Mouse (Mus musculus): ENCODE results near the gene Mtus2. TPM values are rescaled to one million over a fixed set of nuclear protein-coding genes. Genes with fewer than 3 reads are reported as not detected.
"Not testable (repeated sequence)": the region's sequence is repeated elsewhere in the genome, so short reads cannot be mapped to it uniquely, and the experiment has no call there.

Mtus2 gene
- polyA plus RNA-seq, 1 experiment from 2014 or later, result 18.1 TPM

- no peak overlapping the region for H3K27ac ChIP-seq (ENCODE audit: low read length)
Measured at GRCm38 (mm10) chr5:148153403-148153713, 196.2 kb downstream of the Mtus2 start.

DNA sequence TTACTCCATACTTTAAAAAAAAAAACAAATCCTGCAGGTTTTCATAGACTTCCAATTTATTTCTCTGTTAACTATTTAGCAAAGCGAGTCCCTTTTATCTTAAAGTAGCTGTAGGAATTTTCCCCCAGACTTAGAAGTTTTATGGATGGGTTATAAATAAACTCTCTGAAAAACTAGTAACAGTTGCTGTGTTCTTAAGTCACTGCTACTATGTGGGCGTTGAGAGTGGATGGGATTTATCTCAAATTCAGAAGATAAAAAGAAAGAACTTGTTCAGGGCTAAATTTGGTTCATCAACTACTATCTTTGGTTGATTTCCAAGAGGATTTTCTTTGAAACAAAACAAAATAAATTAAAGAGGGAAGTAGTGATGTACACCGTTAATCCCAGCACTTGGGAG, 197.6 kb downstream of the Mtus2 start:
- H3K27ac ChIP-seq (ENCODE audit: low read length), result no peak overlapping the region
- H3K4me1 ChIP-seq (ENCODE audit: control insufficient read depth, insufficient read depth, low read length), result no peaks in the 10 kb centered on the region
- no peaks in the 10 kb centered on the region for H3K27me3 ChIP-seq (ENCODE audit: control insufficient read depth, insufficient read depth, low read length)
- no peak overlapping the region for H3K4me2 ChIP-seq (replicated peaks; ENCODE audit: low read depth, low read length)
- no peak overlapping the region for H3K4me3 ChIP-seq (ENCODE audit: low read depth, low read length)
- no peaks in the 10 kb centered on the region for H3K36me3 ChIP-seq (ENCODE audit: control insufficient read depth, insufficient read depth, low read length)
- ATAC-seq (ENCODE audit: insufficient number of reproducible peaks, insufficient read depth, low FRiP score, low read depth), result no peak
- H3K9ac ChIP-seq (replicated peaks; ENCODE audit: low read depth, low read length), result no peak overlapping the region
- H3K9me3 ChIP-seq (ENCODE audit: control insufficient read depth, low read depth, low read length), result no peaks in the 10 kb centered on the region
- WGBS, result 90% methylated on average over 3 of the region's 3 CpGs

More at GRCm38 (mm10) chr5:148153403-148153713, 196.2 kb downstream of the Mtus2 start:
- H3K4me1 ChIP-seq (ENCODE audit: control insufficient read depth, insufficient read depth, low read length), result no peaks in the 10 kb centered on the region
- ATAC-seq (ENCODE audit: insufficient number of reproducible peaks, insufficient read depth, low FRiP score, low read depth), result no peak
- H3K9ac ChIP-seq (replicated peaks; ENCODE audit: low read depth, low read length), result no peak overlapping the region
- no peaks in the 10 kb centered on the region for H3K36me3 ChIP-seq (ENCODE audit: control insufficient read depth, insufficient read depth, low read length)
- no peak overlapping the region for H3K4me2 ChIP-seq (replicated peaks; ENCODE audit: low read depth, low read length)
- H3K4me3 ChIP-seq (ENCODE audit: low read depth, low read length), result no peak overlapping the region
- peaks cover 5% of the 10 kb centered on the region; the same call in 1 of the 2 replicates for H3K9me3 ChIP-seq (ENCODE audit: control insufficient read depth, low read depth, low read length)
- 56% methylated on average over 9 of the region's 9 CpGs for WGBS
- H3K27me3 ChIP-seq (ENCODE audit: control insufficient read depth, insufficient read depth, low read length), result no peaks in the 10 kb centered on the region

- H3K27me3 ChIP-seq (ENCODE audit: control insufficient read depth, insufficient read depth, low read length), result no peaks in the 10 kb centered on the region
- H3K9me3 ChIP-seq (ENCODE audit: control insufficient read depth, low read depth, low read length), result no peaks in the 10 kb centered on the region
- H3K27ac ChIP-seq (ENCODE audit: low read length), result no peak overlapping the region
- H3K4me1 ChIP-seq (ENCODE audit: control insufficient read depth, insufficient read depth, low read length), result no peaks in the 10 kb centered on the region
- no peak overlapping the region for H3K4me2 ChIP-seq (replicated peaks; ENCODE audit: low read depth, low read length)
- WGBS, result 60% methylated on average over 8 of the region's 8 CpGs
- ATAC-seq (ENCODE audit: insufficient number of reproducible peaks, insufficient read depth, low FRiP score, low read depth), result no peak
- H3K36me3 ChIP-seq (ENCODE audit: control insufficient read depth, insufficient read depth, low read length), result no peaks in the 10 kb centered on the region
- no peak overlapping the region for H3K9ac ChIP-seq (replicated peaks; ENCODE audit: low read depth, low read length)
- no peak overlapping the region for H3K4me3 ChIP-seq (ENCODE audit: low read depth, low read length)
Measured at GRCm38 (mm10) chr5:148159328-148159727, 202.2 kb downstream of the Mtus2 start.

GRCm38 (mm10) chr5:148160529-148161154, 203.5 kb downstream of the Mtus2 start:
- whole genome bisulfite sequencing, result 92% methylated on average over 17 of the region's 17 CpGs
- no peak overlapping the region for H3K4me2 ChIP-seq (replicated peaks; ENCODE audit: low read depth, low read length)
- H3K36me3 ChIP-seq (ENCODE audit: control insufficient read depth, insufficient read depth, low read length), result no peaks in the 10 kb centered on the region
- no peaks in the 10 kb centered on the region for H3K27me3 ChIP-seq (ENCODE audit: control insufficient read depth, insufficient read depth, low read length)
- H3K9me3 ChIP-seq (ENCODE audit: control insufficient read depth, low read depth, low read length), result no peaks in the 10 kb centered on the region
- no peak overlapping the region for H3K9ac ChIP-seq (replicated peaks; ENCODE audit: low read depth, low read length)
- H3K4me1 ChIP-seq (ENCODE audit: control insufficient read depth, insufficient read depth, low read length), result no peaks in the 10 kb centered on the region
- H3K4me3 ChIP-seq (ENCODE audit: low read depth, low read length), result no peak overlapping the region
- H3K27ac ChIP-seq (ENCODE audit: low read length), result no peak overlapping the region
- ATAC-seq (ENCODE audit: insufficient number of reproducible peaks, insufficient read depth, low FRiP score, low read depth), result no peak

- Histone ChIP-seq H3K4me2 (replicated peaks; ENCODE audit: low read depth, low read length) (no peak overlapping the region), H3K4me3 (ENCODE audit: low read depth, low read length) (no peak overlapping the region), H3K27ac (ENCODE audit: low read length) (no peak overlapping the region), H3K36me3 (ENCODE audit: control insufficient read depth, insufficient read depth, low read length) (no peaks in the 10 kb centered on the region), H3K4me1 (ENCODE audit: control insufficient read depth, insufficient read depth, low read length) (no peaks in the 10 kb centered on the region), H3K9ac (replicated peaks; ENCODE audit: low read depth, low read length) (no peak overlapping the region), H3K9me3 (ENCODE audit: control insufficient read depth, low read depth, low read length) (no peaks in the 10 kb centered on the region), H3K27me3 (ENCODE audit: control insufficient read depth, insufficient read depth, low read length) (no peaks in the 10 kb centered on the region)
- ATAC-seq (ENCODE audit: insufficient number of reproducible peaks, insufficient read depth, low FRiP score, low read depth), result no peak
- WGBS, result 89% methylated on average over 1 of the region's 1 CpGs
Measured at GRCm38 (mm10) chr5:148165111-148165510, 208.0 kb downstream of the Mtus2 start.

DNA sequence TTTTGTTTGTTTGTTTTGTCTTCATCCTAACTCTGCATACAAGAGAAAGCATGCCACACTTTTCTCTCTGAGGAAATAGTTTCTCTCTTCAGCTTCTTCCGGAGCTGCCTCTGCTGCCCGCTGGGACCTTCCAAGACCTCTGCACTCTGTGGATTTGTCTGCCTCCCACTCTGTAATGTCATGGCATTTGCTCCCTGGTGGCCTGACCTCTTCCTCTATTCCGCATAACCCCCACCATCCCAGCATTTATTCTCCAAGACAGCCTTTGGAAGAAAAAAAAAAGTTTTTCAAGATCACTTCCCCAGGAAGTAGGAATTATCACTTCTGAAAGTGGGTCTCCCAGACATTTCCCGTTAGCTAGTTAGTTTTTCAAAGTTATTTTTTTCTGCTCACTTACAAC, 218.0 kb downstream of the Mtus2 start:
- no peak for ATAC-seq (ENCODE audit: insufficient number of reproducible peaks, insufficient read depth, low FRiP score, low read depth)
- 0 out of 2 replicates have a peak, but pooled peaks cover 3% of the 10 kb centered on the region for H3K9me3 ChIP-seq (ENCODE audit: control insufficient read depth, low read depth, low read length)
- H3K27ac ChIP-seq (ENCODE audit: low read length), result no peak overlapping the region
- H3K4me1 ChIP-seq (ENCODE audit: control insufficient read depth, insufficient read depth, low read length), result 0 out of 2 replicates have a peak, but pooled peaks cover under 1% of the 10 kb centered on the region
- H3K27me3 ChIP-seq (ENCODE audit: control insufficient read depth, insufficient read depth, low read length), result no peaks in the 10 kb centered on the region
- H3K36me3 ChIP-seq (ENCODE audit: control insufficient read depth, insufficient read depth, low read length), result no peaks in the 10 kb centered on the region
- no peak overlapping the region for H3K9ac ChIP-seq (replicated peaks; ENCODE audit: low read depth, low read length)
- WGBS, result 40% methylated on average over 4 of the region's 4 CpGs
- H3K4me3 ChIP-seq (ENCODE audit: low read depth, low read length), result no peak overlapping the region
- no peak overlapping the region for H3K4me2 ChIP-seq (replicated peaks; ENCODE audit: low read depth, low read length)

GRCm38 (mm10) chr5:148175742-148176426, 218.8 kb downstream of the Mtus2 start:
- WGBS, result 77% methylated on average over 4 of the region's 4 CpGs
- Histone ChIP-seq H3K36me3 (ENCODE audit: control insufficient read depth, insufficient read depth, low read length) (no peaks in the 10 kb centered on the region), H3K27ac (ENCODE audit: low read length) (no peak overlapping the region)

DNA sequence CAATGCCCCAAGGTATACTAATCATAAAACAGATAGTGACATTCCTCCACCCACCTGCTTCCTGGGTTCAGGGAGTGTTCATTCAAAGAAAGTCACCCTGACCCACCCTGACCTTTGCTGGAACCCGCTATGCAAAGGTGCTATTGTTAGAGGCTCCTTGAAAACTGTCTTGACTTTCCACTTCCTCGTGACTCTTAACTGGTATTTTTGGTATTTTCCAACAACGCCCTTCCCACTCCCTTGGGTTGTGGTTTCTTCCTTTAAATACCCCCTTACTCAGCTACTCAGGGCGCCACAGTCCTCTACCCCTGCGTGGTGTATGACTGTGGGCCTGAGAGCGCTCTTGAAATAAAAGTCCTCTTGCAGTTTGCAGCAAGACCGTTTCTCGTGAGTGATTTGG, 219.4 kb downstream of the Mtus2 start:
- H3K4me1 ChIP-seq (ENCODE audit: control insufficient read depth, insufficient read depth, low read length), result peaks cover 13% of the 10 kb centered on the region; the same call in 1 of the 2 replicates
- 90% methylated on average over 8 of the region's 8 CpGs for WGBS
- H3K9ac ChIP-seq (replicated peaks; ENCODE audit: low read depth, low read length); H3K36me3 ChIP-seq (ENCODE audit: control insufficient read depth, insufficient read depth, low read length); H3K27me3 ChIP-seq (ENCODE audit: control insufficient read depth, insufficient read depth, low read length); H3K4me2 ChIP-seq (replicated peaks; ENCODE audit: low read depth, low read length); H3K27ac ChIP-seq (ENCODE audit: low read length); ATAC-seq (ENCODE audit: insufficient number of reproducible peaks, insufficient read depth, low FRiP score, low read depth); H3K4me3 ChIP-seq (ENCODE audit: low read depth, low read length); H3K9me3 ChIP-seq (ENCODE audit: control insufficient read depth, low read depth, low read length): not testable (repeated sequence)

More at GRCm38 (mm10) chr5:148175742-148176426, 218.8 kb downstream of the Mtus2 start:
- H3K4me3 ChIP-seq (ENCODE audit: low read depth, low read length), result no peak overlapping the region
- 0 out of 2 replicates have a peak, but pooled peaks cover 3% of the 10 kb centered on the region for H3K9me3 ChIP-seq (ENCODE audit: control insufficient read depth, low read depth, low read length)
- no peak for ATAC-seq (ENCODE audit: insufficient number of reproducible peaks, insufficient read depth, low FRiP score, low read depth)
- no peaks in the 10 kb centered on the region for H3K27me3 ChIP-seq (ENCODE audit: control insufficient read depth, insufficient read depth, low read length)
- H3K4me1 ChIP-seq (ENCODE audit: control insufficient read depth, insufficient read depth, low read length), result peaks cover 6% of the 10 kb centered on the region; the same call in 1 of the 2 replicates
- H3K4me2 ChIP-seq (replicated peaks; ENCODE audit: low read depth, low read length), result no peak overlapping the region
- no peak overlapping the region for H3K9ac ChIP-seq (replicated peaks; ENCODE audit: low read depth, low read length)

Measured in stomach, embryonic 14.5 days (tissue).